Mouse (Mus musculus) brown adipose tissue, adult 24 weeks (tissue): ENCODE data around the gene Rdh16f2. TPM values are rescaled to one million over a fixed set of nuclear protein-coding genes. Genes with fewer than 3 reads are reported as not detected.
"Not testable (repeated sequence)": the region's sequence is repeated elsewhere in the genome, so short reads cannot be mapped to it uniquely, and the experiment has no call there.

Experiments
- H3K27ac ChIP-seq: fragments of 200-500 bp; replicated peaks from 2 replicates; pipeline ENCODE4 v1.5.1; 2012; ENCODE audit warnings: low read depth, mild to moderate bottlenecking, low read length
- H3K4me1 ChIP-seq: fragments of 200-500 bp; 2 replicates; pipeline ENCODE4 v1.6.1; 2012; ENCODE audit warnings: low read length, mixed read lengths; ENCODE audit not compliant: control insufficient read depth, insufficient read depth, insufficient read length
- H3K4me3 ChIP-seq: fragments of 200-500 bp; 2 replicates; pipeline ENCODE4 v1.5.1; 2012; ENCODE audit warnings: low read depth, mild to moderate bottlenecking, low read length, moderate library complexity; ENCODE audit not compliant: insufficient read depth
- polyA plus RNA-seq: library from polyadenylated mRNA; stranded (reverse); fragments of >200 nt; gene quantifications from 2 replicates; pipeline ENCODE4 v1.2.4, GENCODE M21; 2012; ENCODE audit not compliant: missing spikeins, insufficient read depth, insufficient read length

Rdh16f2 gene
- polyA plus RNA-seq, 1 experiment = not detected

DNA sequence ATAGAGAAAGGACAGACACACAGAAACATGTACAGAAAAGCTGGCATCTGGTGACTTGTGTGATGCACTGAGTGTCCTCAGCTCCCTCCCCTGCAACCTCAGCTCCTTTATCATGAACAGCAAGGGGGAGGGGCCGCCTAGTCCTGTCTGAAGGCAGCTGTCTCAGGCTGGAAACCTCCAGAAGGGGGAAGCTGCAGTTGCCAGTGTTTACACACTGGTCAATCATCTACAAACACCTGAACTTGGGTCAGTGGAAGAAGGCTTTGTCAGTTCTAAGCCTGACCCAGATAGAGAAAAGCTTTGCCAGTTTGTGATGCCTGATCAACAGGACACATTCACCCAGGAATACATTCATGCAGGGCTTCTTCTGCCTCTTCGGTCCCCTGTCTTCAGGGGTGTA, 11.4 kb downstream of the Rdh16f2 start:
- H3K27ac ChIP-seq = no peak overlapping the region

DNA sequence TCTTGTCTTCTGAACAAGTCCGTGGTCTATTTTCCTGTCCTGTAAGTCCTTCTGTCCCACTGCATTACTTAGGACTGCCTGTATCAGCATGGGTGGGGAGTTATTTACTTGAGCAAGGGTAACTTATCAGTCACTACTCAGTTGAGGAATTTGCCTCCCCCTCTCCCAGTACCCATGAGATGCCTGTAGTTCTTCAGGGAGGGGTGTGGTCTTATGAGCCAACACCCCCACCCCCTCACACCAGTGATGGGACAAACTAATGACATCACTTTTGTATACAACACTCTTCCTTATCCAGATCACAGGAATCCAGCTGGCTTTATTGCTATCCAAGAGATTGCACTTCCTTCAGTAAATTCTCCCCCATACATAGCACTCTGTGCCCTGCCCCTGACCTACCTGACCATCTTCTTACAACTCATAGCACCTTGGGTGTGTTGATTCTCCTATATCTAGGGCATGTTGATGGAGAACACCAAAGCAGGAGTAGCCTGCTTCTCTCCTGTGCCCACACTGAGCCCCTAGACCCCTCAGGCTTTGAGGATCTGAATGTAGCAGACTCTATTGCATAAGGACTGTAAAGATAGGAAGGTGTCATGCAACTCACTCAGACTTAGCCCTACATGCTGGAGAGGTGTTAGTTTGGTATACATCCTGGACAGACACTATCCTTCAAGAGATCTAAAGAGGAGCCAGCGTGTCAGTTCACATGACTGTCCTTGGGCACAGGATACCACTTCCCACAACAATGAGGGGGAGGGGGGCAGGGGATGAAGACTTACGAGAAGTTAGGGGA, 12.2 kb downstream of the Rdh16f2 start:
- no peak overlapping the region for H3K27ac ChIP-seq
- no peak overlapping the region for H3K4me3 ChIP-seq
- 0 out of 2 replicates have a peak, but pooled peaks cover 3% of the 10 kb centered on the region for H3K4me1 ChIP-seq

More for the DNA sequence above, 11.4 kb downstream of the Rdh16f2 start:
- Histone ChIP-seq H3K4me1 (0 out of 2 replicates have a peak, but pooled peaks cover 3% of the 10 kb centered on the region), H3K4me3 (no peak overlapping the region)

DNA sequence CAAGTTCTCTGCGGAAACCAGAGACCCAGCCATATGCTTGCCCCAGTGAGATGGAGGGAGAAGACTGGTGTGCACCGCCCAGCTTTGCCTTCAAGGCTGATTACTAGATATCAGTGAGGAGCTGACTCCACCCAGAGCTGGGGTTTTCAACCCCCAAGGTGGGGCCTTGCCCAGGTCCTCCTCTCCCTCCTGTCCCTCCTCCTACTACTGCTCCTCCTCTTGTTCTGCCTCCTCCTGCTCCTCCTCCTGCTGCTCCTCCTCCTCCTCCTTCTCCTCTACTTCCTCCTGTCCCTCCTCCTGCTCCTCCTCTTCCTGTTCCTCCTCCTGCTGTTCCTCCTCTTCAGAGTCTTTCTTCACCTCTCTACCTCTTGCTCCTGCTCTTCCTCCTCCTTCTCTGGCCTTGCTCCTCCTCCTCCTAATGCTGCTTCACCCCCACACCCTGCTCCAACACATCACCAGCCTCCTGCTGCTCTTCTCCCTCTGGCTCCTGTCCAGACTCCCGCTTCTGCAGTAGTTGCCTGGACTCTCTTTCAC, 12.9 kb downstream of the Rdh16f2 start:
- Histone ChIP-seq H3K27ac (no peak overlapping the region), H3K4me3 (no peak overlapping the region; the same call in 1 of the 2 replicates), H3K4me1 (0 out of 2 replicates have a peak, but pooled peaks cover 3% of the 10 kb centered on the region)

- Histone ChIP-seq H3K4me3 (no peak overlapping the region), H3K4me1 (0 out of 2 replicates have a peak, but pooled peaks cover 3% of the 10 kb centered on the region), H3K27ac (no peak overlapping the region)
Observed at GRCm38 (mm10) chr10:127881041-127881440, 14.8 kb downstream of the Rdh16f2 start.

- H3K4me1 ChIP-seq = no peaks in the 10 kb centered on the region
- H3K4me3 ChIP-seq = no peak overlapping the region
- no peak overlapping the region for H3K27ac ChIP-seq
Observed at GRCm38 (mm10) chr10:127886551-127886950, 20.3 kb downstream of the Rdh16f2 start.

DNA sequence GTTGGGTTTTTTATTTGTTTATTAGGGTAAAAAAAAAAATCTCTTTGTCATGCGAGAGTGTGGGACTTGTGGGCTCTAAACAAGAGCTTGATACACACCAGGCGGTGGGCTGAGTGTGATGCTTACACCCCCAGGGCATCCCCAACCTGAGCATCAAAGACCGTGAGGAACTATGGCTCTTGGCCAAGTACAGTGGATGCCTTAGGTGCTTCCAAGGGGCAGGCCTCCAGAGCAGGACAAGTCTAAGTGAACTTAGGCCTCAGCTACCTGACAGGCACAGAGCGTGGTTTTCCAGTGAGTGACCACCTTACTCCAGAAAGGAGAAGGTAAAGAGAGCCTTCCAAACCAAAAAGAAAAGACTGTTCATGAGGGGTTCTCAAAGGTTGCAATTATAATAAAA, 20.7 kb downstream of the Rdh16f2 start:
- H3K27ac ChIP-seq = no peak overlapping the region
- no peaks in the 10 kb centered on the region for H3K4me1 ChIP-seq
- no peak overlapping the region for H3K4me3 ChIP-seq

GRCm38 (mm10) chr10:127888605-127889004, 22.3 kb downstream of the Rdh16f2 start, which contains the start of gene Rdh7:
Gene Rdh7 (minus strand): TSS chr10:127888817.
- Histone ChIP-seq H3K4me1 (no peaks in the 10 kb centered on the region), H3K4me3 (no peak within 1 kb of the TSS), H3K27ac (no peak within 1 kb of the TSS)

- H3K4me1 ChIP-seq = no peaks in the 10 kb centered on the region
- no peak overlapping the region for H3K4me3 ChIP-seq
- H3K27ac ChIP-seq = no peak overlapping the region
Observed at GRCm38 (mm10) chr10:127891481-127891880, 25.2 kb downstream of the Rdh16f2 start.

DNA sequence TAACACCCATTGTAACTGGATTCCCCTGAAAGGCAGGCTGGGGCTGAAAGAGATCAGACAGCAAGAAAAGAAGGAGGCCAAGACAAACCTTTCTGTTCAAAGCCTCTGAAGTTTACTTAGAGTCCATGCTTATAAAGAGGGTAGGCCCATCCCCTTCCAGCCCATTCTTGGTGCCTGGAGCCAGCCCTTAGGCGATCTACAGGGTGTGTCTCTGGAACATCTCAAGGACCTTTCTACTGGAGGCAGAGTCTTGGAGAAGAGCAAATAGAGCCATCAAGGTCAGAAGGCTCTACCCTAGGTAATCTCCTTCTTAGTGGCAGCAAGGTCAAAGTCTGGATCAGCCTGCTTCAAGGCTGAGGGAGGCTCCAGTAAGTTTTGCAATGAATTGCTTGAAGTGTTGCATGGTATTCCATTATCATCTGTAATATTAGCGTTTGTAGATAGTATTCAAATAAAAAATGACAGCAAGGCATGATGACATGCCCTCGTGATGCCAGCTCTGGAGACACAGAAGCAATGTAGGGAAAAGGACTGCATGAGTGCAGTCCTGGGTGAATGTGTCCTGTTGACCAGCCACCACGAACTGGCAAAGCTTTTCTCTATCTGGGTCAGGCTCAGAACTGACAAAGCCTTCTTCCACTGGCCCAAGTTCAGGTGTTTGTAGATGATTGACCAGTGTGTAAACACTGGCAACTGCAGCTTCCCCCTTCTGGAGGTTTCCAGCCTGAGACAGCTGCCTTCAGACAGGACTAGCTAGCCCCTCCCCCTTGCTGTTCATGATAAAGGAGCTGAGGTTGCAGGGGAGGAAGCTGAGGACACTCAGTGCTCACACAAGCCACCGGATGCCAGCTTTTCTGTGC, 27.1 kb downstream of the Rdh16f2 start:
- not testable (repeated sequence) for H3K4me3 ChIP-seq, H3K4me1 ChIP-seq, H3K27ac ChIP-seq

- H3K4me1 ChIP-seq = no peaks in the 10 kb centered on the region
- H3K27ac ChIP-seq = no peak overlapping the region
- H3K4me3 ChIP-seq = no peak overlapping the region
Observed at GRCm38 (mm10) chr10:127896705-127897104, 30.4 kb downstream of the Rdh16f2 start.

DNA sequence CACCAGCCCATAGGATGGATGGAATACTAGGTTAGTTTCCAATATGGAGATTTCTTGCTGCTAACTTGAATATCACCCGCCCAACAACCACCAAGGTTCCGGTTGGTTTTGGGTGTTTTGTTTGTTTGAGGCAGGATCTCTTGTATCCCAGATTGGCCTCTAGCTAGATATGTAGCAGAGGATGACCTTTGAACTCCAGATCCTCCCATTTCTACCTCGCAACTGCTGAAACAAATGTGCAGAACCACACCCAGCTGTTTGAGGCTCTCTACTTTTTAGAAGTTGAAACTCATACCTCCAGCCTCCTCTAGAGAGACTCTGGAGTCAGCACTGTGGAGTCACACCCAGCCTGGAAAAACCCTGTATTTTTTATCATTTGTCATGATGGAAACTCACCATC, 31.2 kb downstream of the Rdh16f2 start:
- no peaks in the 10 kb centered on the region for H3K4me1 ChIP-seq
- H3K4me3 ChIP-seq = no peak overlapping the region
- H3K27ac ChIP-seq = no peak overlapping the region

DNA sequence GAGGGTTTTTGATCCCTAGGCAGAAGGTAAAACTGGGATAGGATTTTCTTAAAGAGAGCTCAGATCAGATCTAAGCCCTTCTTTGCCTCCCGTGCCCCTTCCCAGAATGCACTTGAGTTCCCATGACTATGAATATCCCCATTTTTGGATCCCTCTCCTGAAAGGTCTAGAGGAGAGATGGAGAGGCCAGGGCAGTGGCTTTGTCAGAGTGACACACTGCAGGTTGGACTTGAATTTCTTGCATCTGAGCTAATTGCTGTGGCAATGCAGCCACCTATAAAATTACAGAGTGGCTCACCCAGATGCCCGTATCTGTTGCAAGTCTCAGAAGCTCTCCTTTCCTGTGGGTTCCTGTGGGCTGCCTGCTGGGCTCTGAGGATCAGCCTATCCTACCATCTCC, 31.9 kb downstream of the Rdh16f2 start, which contains the start of gene Sdr9c7:
Gene Sdr9c7, plus strand, starts transcription at position 301 of the 400 bp plus-strand sequence.
- Histone ChIP-seq H3K4me1 (no peaks in the 10 kb centered on the region), H3K27ac (no peak within 1 kb of the TSS), H3K4me3 (no peak within 1 kb of the TSS)

DNA sequence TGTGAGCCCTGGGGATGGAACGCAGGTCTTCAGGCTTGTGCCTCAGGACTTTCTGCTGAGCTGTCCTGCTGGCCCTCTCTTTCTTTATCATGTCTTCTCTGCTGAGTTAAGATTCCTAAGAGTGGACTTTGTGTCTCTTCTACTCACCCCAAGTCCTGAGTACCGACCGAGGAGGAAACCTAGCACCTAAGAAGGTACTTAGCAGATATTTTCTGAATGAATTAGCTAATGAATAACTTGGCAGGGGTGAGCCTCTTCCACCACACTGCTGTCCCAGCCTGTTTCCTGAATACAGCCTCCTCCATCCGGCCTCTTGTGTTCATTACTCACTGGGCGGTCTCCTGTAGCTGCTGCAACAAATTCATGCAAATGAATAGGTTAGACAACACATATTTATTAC, 33.5 kb downstream of the Rdh16f2 start:
- Histone ChIP-seq H3K4me1 (no peaks in the 10 kb centered on the region), H3K4me3 (no peak overlapping the region), H3K27ac (no peak overlapping the region)

GRCm38 (mm10) chr10:127901751-127902150, 35.5 kb downstream of the Rdh16f2 start:
- H3K27ac ChIP-seq = no peak overlapping the region
- H3K4me3 ChIP-seq = no peak overlapping the region
- H3K4me1 ChIP-seq = no peaks in the 10 kb centered on the region

DNA sequence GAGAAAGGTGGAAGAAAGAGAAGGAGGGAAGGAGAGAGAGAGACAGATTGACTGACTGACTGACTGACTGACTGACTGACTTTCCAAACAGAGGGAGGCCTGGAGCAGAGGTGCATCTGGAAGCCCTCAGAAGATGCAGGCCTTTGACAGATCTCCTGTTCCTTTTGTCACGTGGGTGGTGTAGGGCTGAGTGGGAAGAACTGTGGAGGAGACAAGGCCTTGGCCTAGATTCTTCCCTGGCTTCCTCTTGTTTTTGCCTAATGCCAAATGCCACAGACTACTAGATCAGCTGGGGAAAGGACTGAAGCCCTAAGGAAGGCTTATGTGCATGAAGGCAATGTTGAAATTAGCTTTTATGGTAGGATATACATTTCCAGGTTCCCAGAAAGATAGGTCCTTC, 36.8 kb downstream of the Rdh16f2 start:
- no peak overlapping the region for H3K27ac ChIP-seq
- no peak overlapping the region for H3K4me3 ChIP-seq
- no peaks in the 10 kb centered on the region for H3K4me1 ChIP-seq
